Mouse (Mus musculus) erythroid progenitor cell, adult 5-6 weeks (primary cell): ENCODE measurements around the gene Phf11b. TPM values are rescaled to one million over a fixed set of nuclear protein-coding genes. Genes with fewer than 3 reads are reported as not detected.
A peak's percentile ranks its signal among the peaks of the same experiment; 100 is the strongest.
"Not testable (repeated sequence)": the region's sequence is repeated elsewhere in the genome, so short reads cannot be mapped to it uniquely, and the experiment has no call there.

Experiments used
- ATAC-seq: replicated peaks from 2 replicates; pipeline ENCODE4 v1.8.0; 2016; ENCODE audit warnings: moderate number of reproducible peaks, mild to moderate bottlenecking, moderate TSS enrichment, inconsistent platforms; ENCODE audit not compliant: poor library complexity, low FRiP score, severe bottlenecking
- total RNA-seq, 2 experiments: library from RNA; stranded (forward) in 1 of 2; stranded (reverse) in 1 of 2; fragments of 150-400 nt in 1 of 2; fragments of 186-747, 209-891 nt in 1 of 2; gene quantifications; 2 replicates each; pipeline versions ENCODE4 v1.2.3 to v1.2.4; 2015 to 2017; ENCODE audit warnings: low replicate concordance in 2 of 2

The Phf11b gene
- total RNA-seq (2015; ENCODE audit: low replicate concordance): 5.0 and 10.5 TPM in 2 replicates
- total RNA-seq (2017; ENCODE audit: low replicate concordance): 2.6 and 3.9 TPM in 2 replicates

GRCm38 (mm10) chr14:59341189-59341588 is at the start of gene Phf11b:
Gene Phf11b (minus strand): TSS chr14:59341351.
- ATAC-seq: not testable (repeated sequence)

- ATAC-seq: not testable (repeated sequence)
Measured at GRCm38 (mm10) chr14:59390181-59390580, 49.0 kb upstream of the Phf11b start.

- ATAC-seq: no peak
Measured at GRCm38 (mm10) chr14:59389532-59389931, 48.4 kb upstream of the Phf11b start.

GRCm38 (mm10) chr14:59370348-59371068 is 29.4 kb upstream of the Phf11b start:
- no peak for ATAC-seq

- no peak for ATAC-seq
Measured at GRCm38 (mm10) chr14:59366386-59367105, 25.4 kb upstream of the Phf11b start.

- ATAC-seq: no peak
Measured at GRCm38 (mm10) chr14:59365244-59365644, 24.1 kb upstream of the Phf11b start, which contains the start of gene Phf11d. Gene Phf11d (minus strand): TSS chr14:59365470.

GRCm38 (mm10) chr14:59339541-59339940 is 1.6 kb downstream of the Phf11b start:
- no peak for ATAC-seq

GRCm38 (mm10) chr14:59336056-59336455 is 5.1 kb downstream of the Phf11b start:
- not testable (repeated sequence) for ATAC-seq

GRCm38 (mm10) chr14:59330499-59330898 is 10.7 kb downstream of the Phf11b start:
- ATAC-seq: not testable (repeated sequence)

- not testable (repeated sequence) for ATAC-seq
Measured at GRCm38 (mm10) chr14:59319970-59320369, 21.2 kb downstream of the Phf11b start.

GRCm38 (mm10) chr14:59319036-59319435 is 22.1 kb downstream of the Phf11b start:
- ATAC-seq: not testable (repeated sequence)

GRCm38 (mm10) chr14:59297391-59297790 is 43.8 kb downstream of the Phf11b start, which contains the start of gene Phf11a:
Gene Phf11a (minus strand): TSS chr14:59297522.
- not testable (repeated sequence) for ATAC-seq

GRCm38 (mm10) chr14:59291769-59292168 is 49.4 kb downstream of the Phf11b start:
- peak; percentile 62 for ATAC-seq

GRCm38 (mm10) chr14:59274961-59275360 is 66.2 kb downstream of the Phf11b start:
- ATAC-seq: not testable (repeated sequence)

Other genes with a start within 250 kb of the Phf11b start
- gene 1700129C05Rik, start 198.5 kb downstream of the Phf11b start, total RNA-seq (2015; ENCODE audit: low replicate concordance): not detected in 2 replicates
- gene 1700129C05Rik, start 198.5 kb downstream of the Phf11b start, total RNA-seq (2017; ENCODE audit: low replicate concordance): not detected in 2 replicates
- gene Gm5142, start 162.6 kb downstream of the Phf11b start, total RNA-seq (2015; ENCODE audit: low replicate concordance): not detected in 2 replicates
- not detected in 2 replicates for gene Gm5142, start 162.6 kb downstream of the Phf11b start, total RNA-seq (2017; ENCODE audit: low replicate concordance)
- 9.7 and 13.0 TPM in 2 replicates for gene Rcbtb1, start 140.1 kb downstream of the Phf11b start, total RNA-seq (2015; ENCODE audit: low replicate concordance)
- gene Rcbtb1, start 140.1 kb downstream of the Phf11b start, total RNA-seq (2017; ENCODE audit: low replicate concordance): 7.6 and 10.8 TPM in 2 replicates
- not detected in 2 replicates for gene Gm6904, start 81.1 kb downstream of the Phf11b start, total RNA-seq (2015; ENCODE audit: low replicate concordance)
- gene Gm6904, start 81.1 kb downstream of the Phf11b start, total RNA-seq (2017; ENCODE audit: low replicate concordance): 3.0 TPM in 1 of 2 replicates, not detected in the other
- 6.5 TPM in 1 of 2 replicates, not detected in the other for gene Phf11a, start 43.8 kb downstream of the Phf11b start, total RNA-seq (2015; ENCODE audit: low replicate concordance)
- gene Phf11a, start 43.8 kb downstream of the Phf11b start, total RNA-seq (2017; ENCODE audit: low replicate concordance): not detected in 2 replicates
- 3.2 TPM in 1 of 2 replicates, not detected in the other for gene Phf11d, start 24.1 kb upstream of the Phf11b start, total RNA-seq (2015; ENCODE audit: low replicate concordance)
- 2.7 and 3.1 TPM in 2 replicates for gene Phf11d, start 24.1 kb upstream of the Phf11b start, total RNA-seq (2017; ENCODE audit: low replicate concordance)
- 4.6 and 5.8 TPM in 2 replicates for gene Phf11c, start 54.0 kb upstream of the Phf11b start, total RNA-seq (2015; ENCODE audit: low replicate concordance)
- gene Phf11c, start 54.0 kb upstream of the Phf11b start, total RNA-seq (2017; ENCODE audit: low replicate concordance): 3.0 and 9.0 TPM in 2 replicates
- 31.0 and 37.5 TPM in 2 replicates for gene Setdb2, start 99.5 kb upstream of the Phf11b start, total RNA-seq (2015; ENCODE audit: low replicate concordance)
- 16.6 and 26.7 TPM in 2 replicates for gene Setdb2, start 99.5 kb upstream of the Phf11b start, total RNA-seq (2017; ENCODE audit: low replicate concordance)
- gene Cab39l, start 99.6 kb upstream of the Phf11b start, total RNA-seq (2015; ENCODE audit: low replicate concordance): 18.4 and 28.1 TPM in 2 replicates
- 17.4 and 31.6 TPM in 2 replicates for gene Cab39l, start 99.6 kb upstream of the Phf11b start, total RNA-seq (2017; ENCODE audit: low replicate concordance)